Mouse (Mus musculus): Measurements from ENCODE around the gene Slco4a1.

DNA sequence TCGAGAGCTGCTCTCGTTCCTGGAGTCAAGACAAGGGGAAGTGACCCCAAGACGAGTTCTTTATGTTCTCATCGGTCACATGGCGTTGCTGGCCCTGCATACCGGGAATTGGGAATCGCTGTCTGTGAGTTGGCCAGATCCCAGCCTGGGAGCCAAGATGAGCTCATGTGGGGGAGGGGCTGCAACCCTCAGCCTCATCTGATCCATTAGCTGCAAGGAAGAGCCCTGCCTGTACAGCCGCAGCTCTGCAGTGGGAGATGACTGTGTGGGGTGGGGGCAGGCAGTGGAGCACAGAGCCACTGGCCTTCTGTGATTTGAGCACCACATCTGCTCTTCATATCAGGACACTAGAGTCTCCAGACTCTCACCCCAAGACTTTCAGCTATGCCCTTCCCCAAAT, 45.6 kb upstream of the Slco4a1 start:
- TF ChIP-seq CTCF (IDR thresholded peaks at IDR 0.05; ENCODE audit: low read depth) (no peak), EP300 (optimal IDR thresholded peaks at IDR 0.05) (no peak)
